Mouse (Mus musculus): ENCODE data around the gene Ficd. TPM values are rescaled to one million over a fixed set of nuclear protein-coding genes. Genes with fewer than 3 reads are reported as not detected.

The Ficd gene
- polyA plus RNA-seq (2012; rRNA removed) = 4.1 and 4.7 TPM in 2 replicates

DNA sequence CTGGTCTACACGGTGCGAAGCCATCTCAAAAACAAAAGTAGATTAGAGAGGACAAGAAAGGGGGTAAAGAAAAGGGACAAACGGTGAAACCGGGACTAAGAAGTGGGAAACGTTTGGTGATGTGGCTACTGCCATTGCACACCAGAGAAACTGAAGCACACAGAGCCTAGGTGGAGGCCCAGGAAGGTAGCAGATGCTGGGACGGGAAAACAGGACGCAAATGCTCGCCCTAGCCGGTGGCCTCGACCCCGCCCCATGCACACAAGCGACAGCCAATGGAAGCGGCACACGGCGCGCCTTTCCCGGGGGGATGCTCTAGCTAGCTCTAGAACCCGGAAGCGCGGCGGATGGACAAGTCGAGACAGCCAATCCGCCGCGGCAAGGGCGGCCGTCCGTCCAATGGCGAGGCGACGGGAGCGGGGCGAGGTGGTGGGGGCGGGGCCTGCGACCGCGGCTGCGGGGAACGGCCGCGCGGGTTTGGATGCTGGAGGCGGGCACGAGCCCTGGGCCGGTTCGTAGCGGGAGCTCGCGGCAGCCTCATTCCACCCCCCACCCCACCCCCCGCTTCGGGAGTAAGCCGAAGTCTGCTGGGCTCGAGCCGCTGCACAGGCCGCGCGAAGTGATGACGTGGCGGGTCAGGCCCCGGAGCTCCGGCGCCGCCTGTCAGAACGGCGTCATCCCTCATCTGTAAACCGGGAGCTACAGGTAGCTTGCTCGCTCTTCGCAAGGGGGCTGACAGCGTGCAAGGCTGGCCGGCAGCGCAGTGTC lies at the start of gene Ficd:
Gene Ficd, plus strand, starts transcription at position 459 of the 768 bp plus-strand sequence.
- TF ChIP-seq CTCF (IDR thresholded peaks at IDR 0.05; ENCODE audit: extremely low read depth, insufficient read length, insufficient replicate concordance, low read depth, low read length) (no peak), POLR2A (IDR thresholded peaks at IDR 0.05; ENCODE audit: low read depth, low read length) (peak; percentile 47; the same call in 1 of the 2 replicates)
- peak within 1 kb of the TSS; percentile 88 for H3K27ac ChIP-seq (ENCODE audit: insufficient read depth, low read depth, low read length)
- H3K4me1 ChIP-seq (ENCODE audit: control insufficient read depth, insufficient read depth, insufficient read length, low read length) = no peaks in the 10 kb centered on the region; the same call in none of the 2 replicates
- H3K4me3 ChIP-seq (ENCODE audit: low read depth, low read length) = peak within 1 kb of the TSS; percentile 90
- under 1% methylated on average over 71 of the region's 71 CpGs for WGBS
- peaks cover 12% of the 10 kb centered on the region for H3K36me3 ChIP-seq (ENCODE audit: control insufficient read depth, insufficient read depth, low read length)
- H3K27me3 ChIP-seq (ENCODE audit: control insufficient read depth, insufficient read depth, low read length) = no peaks in the 10 kb centered on the region

DNA sequence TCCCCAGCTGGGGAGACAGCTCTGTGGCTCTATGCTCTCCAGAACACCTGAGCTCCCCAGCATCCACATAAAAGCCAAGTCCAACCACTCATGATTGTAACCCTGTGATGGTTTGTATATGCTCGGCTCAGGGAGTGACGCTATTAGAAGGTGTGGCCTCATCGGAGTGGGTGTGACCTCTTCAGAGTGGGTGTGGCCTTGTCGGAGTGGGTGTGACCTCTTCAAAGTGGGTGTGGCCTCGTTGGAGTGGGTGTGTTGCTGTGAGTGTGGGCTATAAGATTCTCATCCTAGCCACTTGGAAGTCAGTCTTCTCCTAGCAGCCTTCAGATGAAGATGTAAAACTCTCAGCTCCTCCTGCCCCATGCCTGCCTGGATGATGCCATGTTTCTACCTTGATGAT lies 48.1 kb upstream of the Ficd start:
- Histone ChIP-seq H3K4me3 (ENCODE audit: low read depth, low read length) (no peak overlapping the region), H3K27me3 (ENCODE audit: control insufficient read depth, insufficient read depth, low read length) (no peaks in the 10 kb centered on the region), H3K4me1 (ENCODE audit: control insufficient read depth, insufficient read depth, insufficient read length, low read length) (no peaks in the 10 kb centered on the region), H3K36me3 (ENCODE audit: control insufficient read depth, insufficient read depth, low read length) (no peaks in the 10 kb centered on the region), H3K27ac (ENCODE audit: insufficient read depth, low read depth, low read length) (no peak overlapping the region)
- WGBS = 69% methylated on average over 5 of the region's 5 CpGs
- TF ChIP-seq POLR2A (IDR thresholded peaks at IDR 0.05; ENCODE audit: low read depth, low read length) (no peak), CTCF (IDR thresholded peaks at IDR 0.05; ENCODE audit: extremely low read depth, insufficient read length, insufficient replicate concordance, low read depth, low read length) (no peak)

DNA sequence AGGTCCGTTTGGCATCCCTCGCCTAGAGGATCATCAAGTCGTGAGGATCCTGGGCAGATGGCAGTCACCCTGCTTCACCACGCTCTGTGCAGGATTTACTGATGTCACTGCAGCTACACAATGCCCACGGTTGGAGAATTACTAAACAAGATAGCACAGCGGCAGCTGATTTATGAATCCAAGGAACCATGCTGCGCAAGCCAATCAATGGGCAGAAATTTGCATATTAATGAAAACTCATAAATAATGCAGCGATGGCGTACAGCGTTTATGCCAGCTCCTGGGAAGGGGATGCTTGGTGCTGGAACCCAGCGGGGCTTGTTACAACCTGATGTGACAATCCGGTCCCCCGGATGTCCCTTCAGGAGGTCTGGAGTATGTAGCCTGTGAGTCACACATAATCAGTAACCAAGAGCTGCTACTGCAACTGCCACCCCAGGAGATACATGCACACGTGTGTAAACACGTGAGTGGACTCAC lies 45.5 kb upstream of the Ficd start:
- WGBS = 80% methylated on average over 15 of the region's 15 CpGs
- H3K27ac ChIP-seq (ENCODE audit: insufficient read depth, low read depth, low read length) = no peak overlapping the region
- TF ChIP-seq CTCF (IDR thresholded peaks at IDR 0.05; ENCODE audit: extremely low read depth, insufficient read length, insufficient replicate concordance, low read depth, low read length) = no peak
- TF ChIP-seq POLR2A (IDR thresholded peaks at IDR 0.05; ENCODE audit: low read depth, low read length) = no peak

DNA sequence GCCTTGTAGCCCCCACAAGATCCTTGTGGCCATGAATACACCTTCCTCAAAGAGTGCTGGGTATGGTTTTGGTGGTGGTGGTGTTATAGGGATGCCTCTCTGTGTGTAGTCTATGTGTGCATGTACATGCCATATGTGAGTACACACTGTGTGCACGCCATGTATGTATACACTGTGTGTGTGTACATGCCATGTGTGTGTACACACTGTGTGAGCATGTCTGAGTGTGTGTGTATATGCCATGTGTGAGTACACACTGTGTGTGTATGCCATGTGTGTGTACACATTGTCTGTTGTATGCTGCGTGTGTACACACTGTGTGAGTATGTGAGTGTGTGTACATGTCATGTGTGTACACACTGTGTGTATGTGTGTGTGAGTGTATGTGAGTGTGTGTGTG lies 44.7 kb upstream of the Ficd start:
- Histone ChIP-seq H3K27me3 (ENCODE audit: control insufficient read depth, insufficient read depth, low read length) (no peaks in the 10 kb centered on the region), H3K4me3 (ENCODE audit: low read depth, low read length) (no peak overlapping the region), H3K27ac (ENCODE audit: insufficient read depth, low read depth, low read length) (no peak overlapping the region), H3K36me3 (ENCODE audit: control insufficient read depth, insufficient read depth, low read length) (no peaks in the 10 kb centered on the region), H3K4me1 (ENCODE audit: control insufficient read depth, insufficient read depth, insufficient read length, low read length) (no peaks in the 10 kb centered on the region)
- 83% methylated on average over 2 of the region's 2 CpGs for WGBS
- TF ChIP-seq POLR2A (IDR thresholded peaks at IDR 0.05; ENCODE audit: low read depth, low read length) (no peak), CTCF (IDR thresholded peaks at IDR 0.05; ENCODE audit: extremely low read depth, insufficient read length, insufficient replicate concordance, low read depth, low read length) (no peak)

More for the DNA sequence above, 45.5 kb upstream of the Ficd start:
- H3K36me3 ChIP-seq (ENCODE audit: control insufficient read depth, insufficient read depth, low read length) = no peaks in the 10 kb centered on the region
- no peaks in the 10 kb centered on the region for H3K27me3 ChIP-seq (ENCODE audit: control insufficient read depth, insufficient read depth, low read length)
- no peaks in the 10 kb centered on the region for H3K4me1 ChIP-seq (ENCODE audit: control insufficient read depth, insufficient read depth, insufficient read length, low read length)
- no peak overlapping the region for H3K4me3 ChIP-seq (ENCODE audit: low read depth, low read length)

DNA sequence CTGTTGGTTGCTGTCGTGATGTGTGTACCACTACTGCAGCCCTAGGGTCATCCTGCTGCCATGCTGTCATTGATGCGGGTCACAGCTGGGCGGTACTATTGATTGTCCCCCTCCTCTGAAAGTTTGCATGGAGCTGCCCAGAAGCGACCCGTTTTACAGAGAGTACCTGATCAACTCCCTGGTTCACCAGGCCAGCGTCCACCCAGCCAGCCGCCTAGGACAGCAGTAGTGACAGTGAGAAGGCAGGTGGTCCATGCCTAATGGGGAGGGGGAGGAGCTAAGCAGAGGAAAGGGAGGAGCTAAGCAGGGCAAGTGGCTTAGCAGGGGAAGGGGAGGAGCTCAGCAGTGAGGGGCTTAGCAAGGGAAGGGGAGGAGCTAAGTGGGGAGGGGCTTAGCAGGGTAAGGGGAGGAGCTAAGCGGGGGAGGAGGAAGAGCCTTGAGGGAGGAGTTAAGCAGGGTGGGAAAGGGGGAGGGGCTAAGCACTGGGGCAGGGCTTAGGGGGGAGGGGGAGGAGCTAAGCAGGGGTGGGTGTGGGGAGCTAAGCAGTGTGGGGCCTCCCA lies 42.3 kb upstream of the Ficd start:
- Histone ChIP-seq H3K36me3 (ENCODE audit: control insufficient read depth, insufficient read depth, low read length) (no peaks in the 10 kb centered on the region), H3K4me3 (ENCODE audit: low read depth, low read length) (no peak overlapping the region), H3K4me1 (ENCODE audit: control insufficient read depth, insufficient read depth, insufficient read length, low read length) (no peaks in the 10 kb centered on the region), H3K27me3 (ENCODE audit: control insufficient read depth, insufficient read depth, low read length) (no peaks in the 10 kb centered on the region), H3K27ac (ENCODE audit: insufficient read depth, low read depth, low read length) (no peak overlapping the region)
- WGBS = 85% methylated on average over 8 of the region's 8 CpGs
- TF ChIP-seq POLR2A (IDR thresholded peaks at IDR 0.05; ENCODE audit: low read depth, low read length) (no peak), CTCF (IDR thresholded peaks at IDR 0.05; ENCODE audit: extremely low read depth, insufficient read length, insufficient replicate concordance, low read depth, low read length) (no peak)

DNA sequence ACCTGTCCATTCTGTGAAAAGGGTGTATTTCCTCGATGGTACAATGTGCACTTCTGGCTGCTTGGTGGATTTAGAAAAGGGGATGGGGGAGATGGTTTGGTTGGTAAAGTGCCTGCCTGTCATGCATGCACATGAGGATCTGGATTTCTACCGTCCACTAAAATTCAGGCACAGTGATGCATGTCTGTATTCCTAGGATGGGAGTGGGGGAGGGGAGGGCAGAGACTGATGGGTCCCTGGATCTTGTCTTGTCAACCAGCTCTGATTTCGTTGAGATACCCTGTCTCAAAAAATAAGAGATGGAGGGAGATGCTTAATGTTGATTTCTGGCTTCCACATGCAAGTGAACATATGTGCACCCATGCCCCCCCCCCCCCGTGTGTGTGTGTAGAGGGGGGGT lies 41.6 kb upstream of the Ficd start:
- Histone ChIP-seq H3K36me3 (ENCODE audit: control insufficient read depth, insufficient read depth, low read length) (no peaks in the 10 kb centered on the region), H3K27me3 (ENCODE audit: control insufficient read depth, insufficient read depth, low read length) (no peaks in the 10 kb centered on the region), H3K27ac (ENCODE audit: insufficient read depth, low read depth, low read length) (no peak overlapping the region), H3K4me1 (ENCODE audit: control insufficient read depth, insufficient read depth, insufficient read length, low read length) (no peaks in the 10 kb centered on the region), H3K4me3 (ENCODE audit: low read depth, low read length) (no peak overlapping the region)
- TF ChIP-seq POLR2A (IDR thresholded peaks at IDR 0.05; ENCODE audit: low read depth, low read length) = no peak
- no peak for TF ChIP-seq CTCF (IDR thresholded peaks at IDR 0.05; ENCODE audit: extremely low read depth, insufficient read length, insufficient replicate concordance, low read depth, low read length)
- 55% methylated on average over 4 of the region's 4 CpGs for WGBS

DNA sequence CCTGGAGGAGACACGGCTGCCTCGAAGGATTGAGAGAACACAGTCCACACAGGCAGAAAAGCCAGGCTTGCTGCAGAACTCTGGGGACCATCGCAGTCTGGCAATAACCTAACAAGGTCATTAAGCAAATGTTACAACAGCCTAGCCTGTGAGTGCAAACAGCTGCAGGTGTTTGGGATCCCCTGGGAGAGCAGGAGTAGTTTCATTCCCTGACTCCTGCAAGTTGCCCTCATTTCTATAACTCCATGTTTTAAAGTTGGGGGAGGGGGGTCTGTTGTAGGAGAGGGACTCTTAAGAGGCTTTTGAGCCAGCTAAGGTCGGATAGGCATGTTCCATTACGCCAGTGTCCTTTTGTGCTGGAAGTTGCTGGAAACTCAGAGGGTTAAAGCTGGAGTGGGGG lies 41.2 kb upstream of the Ficd start:
- Histone ChIP-seq H3K27ac (ENCODE audit: insufficient read depth, low read depth, low read length) (no peak overlapping the region), H3K36me3 (ENCODE audit: control insufficient read depth, insufficient read depth, low read length) (no peaks in the 10 kb centered on the region), H3K4me3 (ENCODE audit: low read depth, low read length) (no peak overlapping the region), H3K27me3 (ENCODE audit: control insufficient read depth, insufficient read depth, low read length) (no peaks in the 10 kb centered on the region), H3K4me1 (ENCODE audit: control insufficient read depth, insufficient read depth, insufficient read length, low read length) (no peaks in the 10 kb centered on the region)
- TF ChIP-seq POLR2A (IDR thresholded peaks at IDR 0.05; ENCODE audit: low read depth, low read length) (no peak), CTCF (IDR thresholded peaks at IDR 0.05; ENCODE audit: extremely low read depth, insufficient read length, insufficient replicate concordance, low read depth, low read length) (no peak)
- 33% methylated on average over 5 of the region's 5 CpGs for WGBS

Measured in small intestine, adult 2 months (tissue).